Mouse (Mus musculus): ENCODE data around the gene Tmem108. TPM values are rescaled to one million over a fixed set of nuclear protein-coding genes. Genes with fewer than 3 reads are reported as not detected.

Tmem108 gene
- polyA plus RNA-seq, 1 experiment from 2014 or later, result 13.2 TPM

GRCm38 (mm10) chr9:103591962-103592361 lies 169.7 kb downstream of the Tmem108 start:
- peaks cover 5% of the 10 kb centered on the region; the same call in 1 of the 2 replicates for H3K4me1 ChIP-seq (replicated peaks; ENCODE audit: control insufficient read depth, insufficient read depth, low read length)
- no peaks in the 10 kb centered on the region for H3K27me3 ChIP-seq (ENCODE audit: control insufficient read depth, insufficient read depth, low read length)
- no peak for ATAC-seq (ENCODE audit: low FRiP score)
- no peak for DNase-seq (ENCODE audit: low spot score)
- no peak overlapping the region for H3K9ac ChIP-seq (ENCODE audit: low read depth, low read length)
- no peak overlapping the region for H3K4me3 ChIP-seq (ENCODE audit: low read depth, low read length)
- no peaks in the 10 kb centered on the region for H3K36me3 ChIP-seq (ENCODE audit: control insufficient read depth, insufficient read depth, low read length)
- no peak overlapping the region for H3K4me2 ChIP-seq (replicated peaks; ENCODE audit: low read depth, low read length)
- H3K9me3 ChIP-seq (ENCODE audit: control insufficient read depth, low read length), result no peaks in the 10 kb centered on the region
- 92% methylated on average over 4 of the region's 4 CpGs for WGBS
- H3K27ac ChIP-seq (ENCODE audit: low read depth, low read length), result no peak overlapping the region

- no peaks in the 10 kb centered on the region for H3K27me3 ChIP-seq (ENCODE audit: control insufficient read depth, insufficient read depth, low read length)
Measured at GRCm38 (mm10) chr9:103590801-103591200, 170.8 kb downstream of the Tmem108 start.

GRCm38 (mm10) chr9:103584865-103585264 lies 176.8 kb downstream of the Tmem108 start:
- Histone ChIP-seq H3K9ac (ENCODE audit: low read depth, low read length) (no peak overlapping the region), H3K4me1 (replicated peaks; ENCODE audit: control insufficient read depth, insufficient read depth, low read length) (no peaks in the 10 kb centered on the region), H3K27ac (ENCODE audit: low read depth, low read length) (no peak overlapping the region), H3K36me3 (ENCODE audit: control insufficient read depth, insufficient read depth, low read length) (no peaks in the 10 kb centered on the region), H3K4me2 (replicated peaks; ENCODE audit: low read depth, low read length) (no peak overlapping the region), H3K9me3 (ENCODE audit: control insufficient read depth, low read length) (no peaks in the 10 kb centered on the region), H3K4me3 (ENCODE audit: low read depth, low read length) (no peak overlapping the region), H3K27me3 (ENCODE audit: control insufficient read depth, insufficient read depth, low read length) (no peaks in the 10 kb centered on the region)
- ATAC-seq (ENCODE audit: low FRiP score), result peak; percentile 51
- DNase-seq (ENCODE audit: low spot score), result no peak
- WGBS, result 80% methylated on average over 4 of the region's 4 CpGs

More at GRCm38 (mm10) chr9:103590801-103591200, 170.8 kb downstream of the Tmem108 start:
- no peak overlapping the region for H3K27ac ChIP-seq (ENCODE audit: low read depth, low read length)
- H3K9me3 ChIP-seq (ENCODE audit: control insufficient read depth, low read length), result no peaks in the 10 kb centered on the region
- H3K4me1 ChIP-seq (replicated peaks; ENCODE audit: control insufficient read depth, insufficient read depth, low read length), result peaks cover 2% of the 10 kb centered on the region; the same call in 1 of the 2 replicates
- H3K36me3 ChIP-seq (ENCODE audit: control insufficient read depth, insufficient read depth, low read length), result no peaks in the 10 kb centered on the region
- H3K4me3 ChIP-seq (ENCODE audit: low read depth, low read length), result no peak overlapping the region
- DNase-seq (ENCODE audit: low spot score) (no peak), ATAC-seq (ENCODE audit: low FRiP score) (no peak)
- WGBS, result 92% methylated on average over 5 of the region's 5 CpGs
- H3K4me2 ChIP-seq (replicated peaks; ENCODE audit: low read depth, low read length), result no peak overlapping the region
- H3K9ac ChIP-seq (ENCODE audit: low read depth, low read length), result no peak overlapping the region

GRCm38 (mm10) chr9:103582249-103582961 lies 179.2 kb downstream of the Tmem108 start:
- no peak for DNase-seq (ENCODE audit: low spot score)

GRCm38 (mm10) chr9:103580621-103581020 lies 181.0 kb downstream of the Tmem108 start:
- no peaks in the 10 kb centered on the region for H3K4me1 ChIP-seq (replicated peaks; ENCODE audit: control insufficient read depth, insufficient read depth, low read length)
- no peak overlapping the region for H3K4me2 ChIP-seq (replicated peaks; ENCODE audit: low read depth, low read length)
- H3K27me3 ChIP-seq (ENCODE audit: control insufficient read depth, insufficient read depth, low read length), result no peaks in the 10 kb centered on the region
- no peaks in the 10 kb centered on the region for H3K9me3 ChIP-seq (ENCODE audit: control insufficient read depth, low read length)
- ATAC-seq (ENCODE audit: low FRiP score), result no peak
- H3K4me3 ChIP-seq (ENCODE audit: low read depth, low read length), result no peak overlapping the region
- WGBS, result 95% methylated on average over 6 of the region's 6 CpGs
- no peaks in the 10 kb centered on the region for H3K36me3 ChIP-seq (ENCODE audit: control insufficient read depth, insufficient read depth, low read length)
- no peak overlapping the region for H3K9ac ChIP-seq (ENCODE audit: low read depth, low read length)
- no peak overlapping the region for H3K27ac ChIP-seq (ENCODE audit: low read depth, low read length)
- DNase-seq (ENCODE audit: low spot score), result no peak

More at GRCm38 (mm10) chr9:103582249-103582961, 179.2 kb downstream of the Tmem108 start:
- H3K27ac ChIP-seq (ENCODE audit: low read depth, low read length), result no peak overlapping the region
- 86% methylated on average over 10 of the region's 10 CpGs for WGBS
- no peaks in the 10 kb centered on the region for H3K36me3 ChIP-seq (ENCODE audit: control insufficient read depth, insufficient read depth, low read length)
- H3K9me3 ChIP-seq (ENCODE audit: control insufficient read depth, low read length), result no peaks in the 10 kb centered on the region
- no peak overlapping the region for H3K4me3 ChIP-seq (ENCODE audit: low read depth, low read length)
- ATAC-seq (ENCODE audit: low FRiP score), result no peak
- H3K9ac ChIP-seq (ENCODE audit: low read depth, low read length), result no peak overlapping the region
- no peak overlapping the region for H3K4me2 ChIP-seq (replicated peaks; ENCODE audit: low read depth, low read length)
- H3K27me3 ChIP-seq (ENCODE audit: control insufficient read depth, insufficient read depth, low read length), result no peaks in the 10 kb centered on the region
- H3K4me1 ChIP-seq (replicated peaks; ENCODE audit: control insufficient read depth, insufficient read depth, low read length), result no peaks in the 10 kb centered on the region

GRCm38 (mm10) chr9:103580186-103580585 lies 181.5 kb downstream of the Tmem108 start:
- Histone ChIP-seq H3K4me1 (replicated peaks; ENCODE audit: control insufficient read depth, insufficient read depth, low read length) (no peaks in the 10 kb centered on the region; the same call in 1 of the 2 replicates), H3K27me3 (ENCODE audit: control insufficient read depth, insufficient read depth, low read length) (no peaks in the 10 kb centered on the region), H3K36me3 (ENCODE audit: control insufficient read depth, insufficient read depth, low read length) (no peaks in the 10 kb centered on the region), H3K27ac (ENCODE audit: low read depth, low read length) (no peak overlapping the region), H3K4me3 (ENCODE audit: low read depth, low read length) (no peak overlapping the region), H3K9me3 (ENCODE audit: control insufficient read depth, low read length) (no peaks in the 10 kb centered on the region), H3K4me2 (replicated peaks; ENCODE audit: low read depth, low read length) (no peak overlapping the region), H3K9ac (ENCODE audit: low read depth, low read length) (no peak overlapping the region)
- DNase-seq (ENCODE audit: low spot score), result no peak
- WGBS, result 91% methylated on average over 4 of the region's 4 CpGs
- no peak for ATAC-seq (ENCODE audit: low FRiP score)

- no peak for ATAC-seq (ENCODE audit: low FRiP score)
- no peaks in the 10 kb centered on the region for H3K9me3 ChIP-seq (ENCODE audit: control insufficient read depth, low read length)
- H3K27me3 ChIP-seq (ENCODE audit: control insufficient read depth, insufficient read depth, low read length), result no peaks in the 10 kb centered on the region
- WGBS, result 88% methylated on average over 9 of the region's 9 CpGs
- no peak overlapping the region for H3K27ac ChIP-seq (ENCODE audit: low read depth, low read length)
- no peaks in the 10 kb centered on the region for H3K36me3 ChIP-seq (ENCODE audit: control insufficient read depth, insufficient read depth, low read length)
- H3K4me2 ChIP-seq (replicated peaks; ENCODE audit: low read depth, low read length), result no peak overlapping the region
- DNase-seq (ENCODE audit: low spot score), result no peak
- no peaks in the 10 kb centered on the region; the same call in 1 of the 2 replicates for H3K4me1 ChIP-seq (replicated peaks; ENCODE audit: control insufficient read depth, insufficient read depth, low read length)
- no peak overlapping the region for H3K9ac ChIP-seq (ENCODE audit: low read depth, low read length)
- no peak overlapping the region for H3K4me3 ChIP-seq (ENCODE audit: low read depth, low read length)
Measured at GRCm38 (mm10) chr9:103579411-103580026, 182.1 kb downstream of the Tmem108 start.

GRCm38 (mm10) chr9:103577731-103578130 lies 183.9 kb downstream of the Tmem108 start:
- ATAC-seq (ENCODE audit: low FRiP score) (no peak), DNase-seq (ENCODE audit: low spot score) (no peak)
- Histone ChIP-seq H3K9ac (ENCODE audit: low read depth, low read length) (no peak overlapping the region), H3K4me3 (ENCODE audit: low read depth, low read length) (no peak overlapping the region), H3K36me3 (ENCODE audit: control insufficient read depth, insufficient read depth, low read length) (no peaks in the 10 kb centered on the region), H3K9me3 (ENCODE audit: control insufficient read depth, low read length) (no peaks in the 10 kb centered on the region), H3K27me3 (ENCODE audit: control insufficient read depth, insufficient read depth, low read length) (no peaks in the 10 kb centered on the region), H3K4me1 (replicated peaks; ENCODE audit: control insufficient read depth, insufficient read depth, low read length) (peaks cover 3% of the 10 kb centered on the region; the same call in 1 of the 2 replicates), H3K27ac (ENCODE audit: low read depth, low read length) (no peak overlapping the region), H3K4me2 (replicated peaks; ENCODE audit: low read depth, low read length) (no peak overlapping the region)
- WGBS, result 68% methylated on average over 4 of the region's 4 CpGs

GRCm38 (mm10) chr9:103577181-103577580 lies 184.5 kb downstream of the Tmem108 start:
- Histone ChIP-seq H3K9me3 (ENCODE audit: control insufficient read depth, low read length) (no peaks in the 10 kb centered on the region), H3K36me3 (ENCODE audit: control insufficient read depth, insufficient read depth, low read length) (no peaks in the 10 kb centered on the region), H3K27ac (ENCODE audit: low read depth, low read length) (no peak overlapping the region), H3K9ac (ENCODE audit: low read depth, low read length) (no peak overlapping the region), H3K4me3 (ENCODE audit: low read depth, low read length) (no peak overlapping the region), H3K4me1 (replicated peaks; ENCODE audit: control insufficient read depth, insufficient read depth, low read length) (peaks cover 3% of the 10 kb centered on the region; the same call in 1 of the 2 replicates), H3K4me2 (replicated peaks; ENCODE audit: low read depth, low read length) (no peak overlapping the region), H3K27me3 (ENCODE audit: control insufficient read depth, insufficient read depth, low read length) (no peaks in the 10 kb centered on the region)
- 83% methylated on average over 5 of the region's 5 CpGs for WGBS
- DNase-seq (ENCODE audit: low spot score) (no peak), ATAC-seq (ENCODE audit: low FRiP score) (no peak)

All from hindbrain, embryonic 11.5 days (tissue).